Mouse (Mus musculus) cerebellum, adult 2 months (tissue): ENCODE data around the gene F13a1. TPM values are rescaled to one million over a fixed set of nuclear protein-coding genes. Genes with fewer than 3 reads are reported as not detected.

Experiments used
- DNase-seq, 2 experiments: peaks; one replicate each; pipeline ENCODE4 v3.0.0; 2021
- H3K27ac ChIP-seq: fragments of 200-500 bp; 2 replicates; pipeline ENCODE4 v1.5.1; 2012; ENCODE audit warnings: low read length, control low read depth, inconsistent platforms; ENCODE audit not compliant: insufficient read depth
- H3K27me3 ChIP-seq: fragments of 200-500 bp; 2 replicates; pipeline ENCODE4 v1.6.1; 2012; ENCODE audit warnings: inconsistent platforms, mild to moderate bottlenecking, low read length, moderate library complexity; ENCODE audit not compliant: control insufficient read depth, insufficient read depth
- H3K4me1 ChIP-seq: fragments of 200-500 bp; 2 replicates; pipeline ENCODE4 v1.6.1; 2011; ENCODE audit warnings: low read length; ENCODE audit not compliant: control insufficient read depth, insufficient read depth
- H3K4me3 ChIP-seq: fragments of 200-500 bp; replicated peaks from 2 replicates; pipeline ENCODE3; 2011; ENCODE audit warnings: mild to moderate bottlenecking, low read depth, low read length, control low read depth; ENCODE audit not compliant: insufficient read depth
- CTCF ChIP-seq: fragments of 200-500 bp; IDR thresholded peaks from 2 replicates; pipeline ENCODE4 v1.5.1; 2011; ENCODE audit warnings: low read depth, mild to moderate bottlenecking, control low read depth, low read length, moderate library complexity, borderline replicate concordance; ENCODE audit not compliant: insufficient read depth
- POLR2A ChIP-seq: fragments of 200-500 bp; IDR thresholded peaks from 2 replicates; pipeline ENCODE4 v1.6.1; 2011; ENCODE audit warnings: low read length, control low read depth, borderline replicate concordance; ENCODE audit not compliant: insufficient read depth
- WGBS: fragments of 180-500 bp; shearing (Covaris S2); methylation state at CpG from one replicate; pipeline ENCODE4 v1.1.7; 2018; 5-methylcytosine and 5-hydroxymethylcytosine counted together
- polyA plus RNA-seq: library from polyadenylated mRNA; depleted of rRNA; stranded (reverse); fragments of >200 nt; gene quantifications from 2 replicates; pipeline ENCODE4 v1.2.3, GENCODE M21; 2012

Gene F13a1
- polyA plus RNA-seq, 1 experiment = 0.57 TPM

- H3K4me1 ChIP-seq = no peaks in the 10 kb centered on the region
- no peaks in the 10 kb centered on the region for H3K27me3 ChIP-seq
- WGBS = 95% methylated on average over 7 of the region's 7 CpGs
- no peak overlapping the region for H3K4me3 ChIP-seq
- DNase-seq = no peak
- no peak overlapping the region for H3K27ac ChIP-seq
- TF ChIP-seq POLR2A (no peak), CTCF (no peak)
Observed at GRCm38 (mm10) chr13:36885973-36886372, 164.1 kb downstream of the F13a1 start.

DNA sequence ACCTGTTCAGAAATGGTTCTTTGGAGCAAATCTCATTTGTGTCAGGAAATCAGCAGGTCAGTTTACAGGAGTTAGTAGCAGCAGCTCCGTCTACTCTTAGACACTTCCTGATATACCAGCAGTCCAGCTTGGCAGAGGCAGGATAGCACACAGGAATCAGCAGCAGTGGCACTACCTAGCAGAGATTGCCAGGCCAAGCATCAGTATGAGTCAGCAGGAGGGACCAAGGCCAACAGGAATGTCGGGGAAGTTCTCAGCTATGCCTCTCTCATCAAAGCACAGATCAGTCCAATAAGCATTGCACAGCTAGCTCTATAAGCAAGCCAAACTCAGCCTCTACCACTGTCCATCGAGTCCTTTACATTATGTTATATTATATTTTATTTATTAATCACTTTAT lies 210.9 kb downstream of the F13a1 start:
- H3K4me1 ChIP-seq = no peaks in the 10 kb centered on the region
- H3K27ac ChIP-seq = no peak overlapping the region
- TF ChIP-seq POLR2A (no peak), CTCF (no peak)
- no peak overlapping the region for H3K4me3 ChIP-seq
- DNase-seq = peak in 1 of 2 experiments; percentile 2
- WGBS = 54% methylated on average over 3 of the region's 3 CpGs
- H3K27me3 ChIP-seq = no peaks in the 10 kb centered on the region
